8 mouse cellular contexts compared by ENCODE assay signal in the genomic region with DNA sequence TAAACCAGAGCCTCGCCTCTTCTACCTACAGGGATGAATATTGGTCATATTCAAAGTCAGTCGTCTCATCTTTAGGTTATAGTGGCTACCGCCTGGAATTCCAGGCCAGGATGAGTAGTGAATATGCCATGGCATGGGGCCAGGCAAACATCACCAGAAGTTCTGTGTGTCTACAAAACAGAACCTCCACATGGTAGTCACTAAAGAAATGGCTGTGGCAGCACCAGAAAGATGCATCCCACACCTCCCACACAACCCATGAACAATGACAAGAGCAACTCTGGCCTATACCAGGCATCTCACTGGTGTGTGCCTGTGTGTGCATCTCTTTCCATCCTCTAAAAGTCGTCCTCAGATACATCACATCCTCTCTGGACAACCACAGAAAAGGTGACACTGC.
"Had no signal": no experiment of that assay in that cellular context is flagged by ENCODE, and none has a peak within 500 bp of the region (broad histone marks: within the 10 kb centered on the region; RNA-seq: fewer than 3 reads in every experiment).

No protein-coding gene starts in this region.

- DNase-seq: liver, postnatal 0 days; lung, adult 2 months; lung, postnatal 14 days; lung, postnatal 36 days; right cerebral cortex, postnatal 25 days; thymus, adult 2 months; thymus, postnatal 25 days; thymus, postnatal 4 days had no signal
